Mouse (Mus musculus): ENCODE measurements around the gene Lmo3.

GRCm38 (mm10) chr6:138503946-138504345 is 77.8 kb downstream of the Lmo3 start:
- TF ChIP-seq NANOG (IDR thresholded peaks at IDR 0.05; ENCODE audit: borderline replicate concordance, low read length) (no peak), CTCF (conservative IDR thresholded peaks at IDR 0.05; ENCODE audit: low read length) (no peak)

Data from E14TG2a.4 (cell line).